Mouse (Mus musculus) megakaryocyte, embryonic 14.5 days (primary cell): ENCODE measurements around the gene Edn3.

Experiments
- FLI1 ChIP-seq: IDR thresholded peaks from 2 replicates; pipeline ENCODE4 v1.6.1; 2012; ENCODE audit warnings: low read length, inconsistent platforms, mixed read lengths
- GATA1 ChIP-seq: IDR thresholded peaks from 3 replicates; pipeline ENCODE4 v1.6.1; 2012; ENCODE audit warnings: mixed read lengths, low read length, inconsistent platforms, borderline replicate concordance

GRCm38 (mm10) chr2:174782880-174783279 is 22.5 kb downstream of the Edn3 start:
- no peak for TF ChIP-seq FLI1
- TF ChIP-seq GATA1: no peak
